Mouse (Mus musculus): ENCODE measurements at regions not wholly inside any gene's neighbourhood (a gene's known extent, or its start where the extent isn't known, plus 50 kb on each side); places are given as distances from the start of the nearest gene placed in this dataset.

GRCm38 (mm10) chr17:3006662-3007061, 108.1 kb upstream of the Scaf8 start:
- peaks cover 13% of the 10 kb centered on the region; the same call in 1 of the 2 replicates for H3K9me3 ChIP-seq (replicated peaks; ENCODE audit: low read length)

GRCm38 (mm10) chr17:3007234-3007633, 107.5 kb upstream of the Scaf8 start:
- no peak overlapping the region for H3K4me2 ChIP-seq (ENCODE audit: low read length)
- ATAC-seq (replicated peaks; ENCODE audit: low FRiP score, low read depth) = 0 out of 2 replicates have a peak, but pooled peaks have one; percentile 29
- no peaks in the 10 kb centered on the region for H3K36me3 ChIP-seq (ENCODE audit: insufficient read depth, low read length)
- H3K4me3 ChIP-seq (replicated peaks; ENCODE audit: low read depth, low read length) = no peak overlapping the region
- no peaks in the 10 kb centered on the region for H3K27me3 ChIP-seq (ENCODE audit: insufficient read depth, low read length)
- peaks cover 13% of the 10 kb centered on the region; the same call in 1 of the 2 replicates for H3K9me3 ChIP-seq (replicated peaks; ENCODE audit: low read length)
- H3K9ac ChIP-seq (ENCODE audit: low read depth, low read length) = no peak overlapping the region
- DNase-seq (ENCODE audit: low spot score) = no peak
- TF ChIP-seq CTCF (IDR thresholded peaks at IDR 0.05; ENCODE audit: low read depth) = no peak
- H3K27ac ChIP-seq = no peak overlapping the region
- H3K4me1 ChIP-seq (replicated peaks; ENCODE audit: insufficient read depth, low read length) = no peaks in the 10 kb centered on the region
- 73% methylated on average over 2 of the region's 2 CpGs for WGBS

More at GRCm38 (mm10) chr17:3006662-3007061, 108.1 kb upstream of the Scaf8 start:
- DNase-seq (ENCODE audit: low spot score) = no peak
- 94% methylated on average over 2 of the region's 2 CpGs for WGBS
- no peak overlapping the region for H3K4me3 ChIP-seq (replicated peaks; ENCODE audit: low read depth, low read length)
- H3K27me3 ChIP-seq (ENCODE audit: insufficient read depth, low read length) = no peaks in the 10 kb centered on the region
- no peak overlapping the region for H3K27ac ChIP-seq
- H3K9ac ChIP-seq (ENCODE audit: low read depth, low read length) = no peak overlapping the region
- ATAC-seq (replicated peaks; ENCODE audit: low FRiP score, low read depth) = no peak
- H3K4me2 ChIP-seq (ENCODE audit: low read length) = no peak overlapping the region
- H3K4me1 ChIP-seq (replicated peaks; ENCODE audit: insufficient read depth, low read length) = no peaks in the 10 kb centered on the region
- no peak for TF ChIP-seq CTCF (IDR thresholded peaks at IDR 0.05; ENCODE audit: low read depth)
- H3K36me3 ChIP-seq (ENCODE audit: insufficient read depth, low read length) = no peaks in the 10 kb centered on the region

- DNase-seq (ENCODE audit: low spot score) = no peak
- Histone ChIP-seq H3K4me2 (ENCODE audit: low read length) (no peak overlapping the region), H3K9ac (ENCODE audit: low read depth, low read length) (no peak overlapping the region), H3K4me3 (replicated peaks; ENCODE audit: low read depth, low read length) (no peak overlapping the region), H3K9me3 (replicated peaks; ENCODE audit: low read length) (peaks cover 6% of the 10 kb centered on the region), H3K36me3 (ENCODE audit: insufficient read depth, low read length) (no peaks in the 10 kb centered on the region), H3K27ac (no peak overlapping the region), H3K27me3 (ENCODE audit: insufficient read depth, low read length) (no peaks in the 10 kb centered on the region), H3K4me1 (replicated peaks; ENCODE audit: insufficient read depth, low read length) (no peaks in the 10 kb centered on the region)
- no peak for TF ChIP-seq CTCF (IDR thresholded peaks at IDR 0.05; ENCODE audit: low read depth)
- 75% methylated on average over 2 of the region's 2 CpGs for WGBS
- ATAC-seq (replicated peaks; ENCODE audit: low FRiP score, low read depth) = no peak
Measured at GRCm38 (mm10) chr17:3009939-3010338, 104.8 kb upstream of the Scaf8 start.

GRCm38 (mm10) chr17:3012045-3012444, 102.7 kb upstream of the Scaf8 start:
- Histone ChIP-seq H3K27me3 (ENCODE audit: insufficient read depth, low read length) (no peaks in the 10 kb centered on the region), H3K27ac (no peak overlapping the region), H3K4me1 (replicated peaks; ENCODE audit: insufficient read depth, low read length) (no peaks in the 10 kb centered on the region), H3K9me3 (replicated peaks; ENCODE audit: low read length) (peaks cover 6% of the 10 kb centered on the region), H3K36me3 (ENCODE audit: insufficient read depth, low read length) (no peaks in the 10 kb centered on the region), H3K4me3 (replicated peaks; ENCODE audit: low read depth, low read length) (no peak overlapping the region), H3K9ac (ENCODE audit: low read depth, low read length) (no peak overlapping the region), H3K4me2 (ENCODE audit: low read length) (no peak overlapping the region)
- 54% methylated on average over 1 of the region's 1 CpGs for WGBS
- TF ChIP-seq CTCF (IDR thresholded peaks at IDR 0.05; ENCODE audit: low read depth) = no peak
- ATAC-seq (replicated peaks; ENCODE audit: low FRiP score, low read depth) (no peak), DNase-seq (ENCODE audit: low spot score) (no peak)

GRCm38 (mm10) chr17:3019631-3020391, 95.0 kb upstream of the Scaf8 start:
- H3K9me3 ChIP-seq (replicated peaks; ENCODE audit: low read length) = no peaks in the 10 kb centered on the region; the same call in none of the 2 replicates
- DNase-seq (ENCODE audit: low spot score) = no peak
- no peaks in the 10 kb centered on the region for H3K36me3 ChIP-seq (ENCODE audit: insufficient read depth, low read length)
- WGBS = 94% methylated on average over 2 of the region's 2 CpGs
- peak; percentile 44 for ATAC-seq (replicated peaks; ENCODE audit: low FRiP score, low read depth)
- no peak for TF ChIP-seq CTCF (IDR thresholded peaks at IDR 0.05; ENCODE audit: low read depth)
- no peak overlapping the region for H3K9ac ChIP-seq (ENCODE audit: low read depth, low read length)
- H3K4me2 ChIP-seq (ENCODE audit: low read length) = no peak overlapping the region
- no peaks in the 10 kb centered on the region for H3K4me1 ChIP-seq (replicated peaks; ENCODE audit: insufficient read depth, low read length)
- H3K27me3 ChIP-seq (ENCODE audit: insufficient read depth, low read length) = no peaks in the 10 kb centered on the region
- no peak overlapping the region for H3K4me3 ChIP-seq (replicated peaks; ENCODE audit: low read depth, low read length)
- no peak overlapping the region for H3K27ac ChIP-seq

- Histone ChIP-seq H3K4me2 (ENCODE audit: low read length) (no peak overlapping the region), H3K4me3 (replicated peaks; ENCODE audit: low read depth, low read length) (no peak overlapping the region), H3K27me3 (ENCODE audit: insufficient read depth, low read length) (no peaks in the 10 kb centered on the region), H3K9ac (ENCODE audit: low read depth, low read length) (no peak overlapping the region), H3K4me1 (replicated peaks; ENCODE audit: insufficient read depth, low read length) (no peaks in the 10 kb centered on the region), H3K27ac (no peak overlapping the region), H3K36me3 (ENCODE audit: insufficient read depth, low read length) (no peaks in the 10 kb centered on the region), H3K9me3 (replicated peaks; ENCODE audit: low read length) (no peaks in the 10 kb centered on the region; the same call in 1 of the 2 replicates)
- WGBS = 87% methylated on average over 1 of the region's 1 CpGs
- DNase-seq (ENCODE audit: low spot score) (no peak), ATAC-seq (replicated peaks; ENCODE audit: low FRiP score, low read depth) (peak; percentile 61; the same call in 1 of the 2 replicates)
- TF ChIP-seq CTCF (IDR thresholded peaks at IDR 0.05; ENCODE audit: low read depth) = no peak
Measured at GRCm38 (mm10) chr17:3020406-3020805, 94.4 kb upstream of the Scaf8 start.
